Mouse (Mus musculus): ENCODE results near the gene Shtn1. TPM values are rescaled to one million over a fixed set of nuclear protein-coding genes. Genes with fewer than 3 reads are reported as not detected.

Gene Shtn1
- polyA plus RNA-seq, 1 experiment from 2014 or later: 3.0 TPM

DNA sequence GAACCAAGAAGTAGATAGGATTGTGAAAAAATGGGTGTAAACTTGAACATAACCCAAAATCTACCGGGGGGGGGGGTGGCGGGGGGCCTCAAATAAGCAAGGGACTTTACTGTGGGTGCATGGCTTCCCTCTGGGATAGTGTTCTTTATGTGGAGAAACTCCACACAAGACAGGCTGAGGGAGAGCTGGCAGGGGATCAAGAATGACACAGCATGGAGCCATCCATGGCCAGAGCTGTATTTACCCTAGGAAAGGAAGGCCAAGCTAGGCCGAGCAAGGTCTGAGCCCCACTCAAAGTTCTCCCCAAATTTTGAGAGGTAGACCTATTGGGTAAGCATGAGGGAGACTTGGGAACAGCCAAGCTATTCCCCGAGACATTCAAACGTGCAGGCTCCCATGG is 28.4 kb downstream of the Shtn1 start:
- no peaks in the 10 kb centered on the region for H3K36me3 ChIP-seq (replicated peaks)
- H3K4me3 ChIP-seq: no peak overlapping the region
- peaks cover 10% of the 10 kb centered on the region; the same call in 1 of the 2 replicates for H3K4me1 ChIP-seq
- H3K27me3 ChIP-seq (replicated peaks; ENCODE audit: low read depth, poor library complexity, severe bottlenecking): no peaks in the 10 kb centered on the region
- no peaks in the 10 kb centered on the region for H3K9me3 ChIP-seq
- H3K27ac ChIP-seq (replicated peaks): no peak overlapping the region
- no peak for DNase-seq (ENCODE audit: low spot score)
- 77% methylated on average over 5 of the region's 5 CpGs for WGBS

DNA sequence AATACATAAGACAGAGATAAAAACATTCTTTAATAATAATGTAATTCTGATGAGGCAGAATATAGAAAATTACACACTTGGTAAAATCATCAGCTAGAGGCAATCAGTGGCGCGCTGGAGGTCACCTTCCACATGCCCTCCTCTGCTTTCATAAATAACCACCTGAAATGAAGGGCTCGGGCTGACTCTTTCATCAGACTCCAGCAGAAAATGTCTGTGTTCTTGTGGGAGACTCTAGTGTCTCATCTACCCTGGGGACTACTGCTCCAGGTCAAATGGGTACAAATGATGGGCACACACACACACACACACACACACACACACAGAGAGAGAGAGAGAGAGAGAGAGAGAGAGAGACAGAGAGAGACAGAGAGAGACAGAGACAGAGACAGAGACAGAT is 34.8 kb downstream of the Shtn1 start:
- H3K36me3 ChIP-seq (replicated peaks): no peaks in the 10 kb centered on the region
- 80% methylated on average over 3 of the region's 3 CpGs for WGBS
- no peak for DNase-seq (ENCODE audit: low spot score)

DNA sequence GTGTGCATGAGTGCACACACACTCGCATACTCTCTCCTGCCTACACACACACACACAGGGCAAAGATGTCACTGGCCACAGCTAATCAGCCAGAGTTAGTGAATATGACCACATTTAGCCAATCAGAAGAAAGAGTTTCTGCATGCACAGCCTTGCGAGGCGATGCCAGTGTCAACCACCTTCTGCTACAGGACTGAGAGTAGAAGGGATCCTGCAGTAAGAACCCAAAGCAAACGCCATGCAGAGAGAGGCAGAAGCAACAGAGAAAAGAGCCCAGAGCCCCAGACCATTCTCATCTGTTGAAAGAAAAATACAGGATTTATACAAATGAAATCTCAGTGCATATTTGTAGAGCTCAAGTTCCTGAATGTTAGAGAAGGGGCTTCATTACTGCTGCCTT is 37.1 kb downstream of the Shtn1 start:
- H3K36me3 ChIP-seq (replicated peaks): no peaks in the 10 kb centered on the region
- H3K27me3 ChIP-seq (replicated peaks; ENCODE audit: low read depth, poor library complexity, severe bottlenecking): no peaks in the 10 kb centered on the region
- H3K4me3 ChIP-seq: no peak overlapping the region
- H3K27ac ChIP-seq (replicated peaks): no peak overlapping the region
- DNase-seq (ENCODE audit: low spot score): no peak
- 86% methylated on average over 4 of the region's 4 CpGs for WGBS
- H3K9me3 ChIP-seq: no peaks in the 10 kb centered on the region
- peaks cover 4% of the 10 kb centered on the region; the same call in 1 of the 2 replicates for H3K4me1 ChIP-seq

More for the DNA sequence above, 34.8 kb downstream of the Shtn1 start:
- peaks cover 7% of the 10 kb centered on the region; the same call in 1 of the 2 replicates for H3K4me1 ChIP-seq
- H3K9me3 ChIP-seq: no peaks in the 10 kb centered on the region
- no peak overlapping the region for H3K27ac ChIP-seq (replicated peaks)
- no peaks in the 10 kb centered on the region for H3K27me3 ChIP-seq (replicated peaks; ENCODE audit: low read depth, poor library complexity, severe bottlenecking)
- no peak overlapping the region for H3K4me3 ChIP-seq

DNA sequence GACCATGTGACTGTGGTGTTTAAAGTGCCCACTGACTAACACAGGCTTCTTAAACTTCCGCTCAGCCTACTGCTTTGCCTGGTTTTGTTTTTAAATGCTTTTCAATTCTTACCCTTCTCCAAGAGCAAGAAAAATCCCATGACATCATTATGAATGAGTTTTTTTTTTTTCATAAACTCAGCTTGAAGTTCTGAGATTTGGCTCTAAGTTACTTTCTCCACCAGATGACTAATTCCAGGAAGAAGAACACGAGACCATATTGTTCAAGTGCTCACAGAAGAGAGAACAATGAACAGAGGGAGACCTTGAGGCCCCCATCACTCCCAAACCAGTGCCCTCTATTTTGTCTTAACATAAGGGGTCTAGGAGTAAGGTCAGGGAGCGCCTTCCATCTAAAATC is 39.1 kb downstream of the Shtn1 start:
- Histone ChIP-seq H3K36me3 (replicated peaks) (no peaks in the 10 kb centered on the region), H3K27me3 (replicated peaks; ENCODE audit: low read depth, poor library complexity, severe bottlenecking) (no peaks in the 10 kb centered on the region), H3K4me3 (no peak overlapping the region), H3K9me3 (no peaks in the 10 kb centered on the region), H3K27ac (replicated peaks) (no peak overlapping the region), H3K4me1 (no peaks in the 10 kb centered on the region)
- DNase-seq (ENCODE audit: low spot score): no peak
- 71% methylated on average over 3 of the region's 3 CpGs for WGBS

DNA sequence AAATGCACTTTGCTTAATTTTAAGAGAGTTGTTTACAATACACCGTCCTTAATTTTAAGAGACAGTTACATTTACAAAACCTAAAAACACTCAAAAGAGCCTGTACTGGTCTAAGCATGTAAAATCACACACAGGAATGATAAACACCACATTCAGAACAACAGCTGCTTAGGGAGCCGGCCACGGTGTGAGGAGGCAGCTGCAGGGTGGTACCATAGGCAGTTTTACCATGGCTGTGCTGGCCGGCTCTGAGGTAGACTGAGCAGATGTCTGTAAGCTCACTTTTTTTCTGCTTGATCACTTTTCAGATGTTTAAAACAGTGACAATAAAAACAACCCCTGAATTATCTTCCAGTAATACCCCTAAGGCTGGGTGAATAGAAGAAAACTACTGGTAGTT is 42.7 kb downstream of the Shtn1 start:
- no peaks in the 10 kb centered on the region for H3K4me1 ChIP-seq
- H3K27ac ChIP-seq (replicated peaks): no peak overlapping the region
- no peak overlapping the region for H3K4me3 ChIP-seq
- WGBS: 71% methylated on average over 4 of the region's 4 CpGs
- H3K27me3 ChIP-seq (replicated peaks; ENCODE audit: low read depth, poor library complexity, severe bottlenecking): no peaks in the 10 kb centered on the region
- no peaks in the 10 kb centered on the region for H3K9me3 ChIP-seq
- no peaks in the 10 kb centered on the region for H3K36me3 ChIP-seq (replicated peaks)
- DNase-seq (ENCODE audit: low spot score): no peak

DNA sequence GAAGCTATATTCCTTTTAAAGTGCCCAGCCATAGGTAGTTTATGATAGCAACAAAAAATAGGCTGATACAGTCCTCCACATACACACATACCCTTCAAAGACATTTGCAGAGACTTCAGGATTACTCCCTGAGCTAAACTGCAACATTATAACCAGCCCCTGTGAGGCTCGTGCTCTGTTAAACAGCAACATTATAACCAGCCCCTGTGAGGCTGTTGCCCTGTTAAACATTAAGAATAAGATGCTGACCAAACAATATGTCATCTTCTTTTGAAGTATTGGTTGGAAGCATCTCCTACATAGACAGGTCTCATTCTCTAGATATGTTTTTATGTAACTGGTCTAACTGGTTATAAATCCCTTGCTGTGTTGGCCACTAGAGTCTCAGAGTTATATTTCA is 45.7 kb downstream of the Shtn1 start:
- no peaks in the 10 kb centered on the region for H3K9me3 ChIP-seq
- H3K4me3 ChIP-seq: no peak overlapping the region
- no peaks in the 10 kb centered on the region for H3K4me1 ChIP-seq
- DNase-seq (ENCODE audit: low spot score): no peak
- WGBS: 92% methylated on average over 1 of the region's 1 CpGs
- no peaks in the 10 kb centered on the region for H3K27me3 ChIP-seq (replicated peaks; ENCODE audit: low read depth, poor library complexity, severe bottlenecking)
- H3K36me3 ChIP-seq (replicated peaks): 0 out of 2 replicates have a peak, but pooled peaks cover 3% of the 10 kb centered on the region
- H3K27ac ChIP-seq (replicated peaks): no peak overlapping the region

DNA sequence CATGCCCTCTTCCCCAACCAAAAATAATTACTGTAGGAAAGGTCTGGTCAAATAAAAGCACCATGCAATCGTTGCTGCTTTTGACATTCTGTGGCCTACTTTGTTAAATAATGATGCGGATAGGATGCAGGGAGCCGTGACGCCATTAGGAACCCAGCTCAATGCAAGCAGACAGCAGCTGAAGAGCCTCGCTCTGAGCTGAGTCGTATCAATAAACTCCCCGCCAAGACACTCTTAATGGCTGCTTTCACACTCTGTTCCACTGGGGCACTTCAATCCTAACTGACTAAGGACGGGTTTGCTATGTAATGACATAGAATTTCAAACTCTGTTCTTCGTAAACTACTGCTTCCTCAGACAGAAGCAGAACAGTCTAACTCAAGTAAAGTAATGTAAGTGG is 46.9 kb downstream of the Shtn1 start:
- Histone ChIP-seq H3K4me3 (no peak overlapping the region), H3K27me3 (replicated peaks; ENCODE audit: low read depth, poor library complexity, severe bottlenecking) (no peaks in the 10 kb centered on the region), H3K27ac (replicated peaks) (no peak overlapping the region), H3K9me3 (no peaks in the 10 kb centered on the region), H3K36me3 (replicated peaks) (0 out of 2 replicates have a peak, but pooled peaks cover 3% of the 10 kb centered on the region), H3K4me1 (no peaks in the 10 kb centered on the region)
- 82% methylated on average over 9 of the region's 9 CpGs for WGBS
- no peak for DNase-seq (ENCODE audit: low spot score)

DNA sequence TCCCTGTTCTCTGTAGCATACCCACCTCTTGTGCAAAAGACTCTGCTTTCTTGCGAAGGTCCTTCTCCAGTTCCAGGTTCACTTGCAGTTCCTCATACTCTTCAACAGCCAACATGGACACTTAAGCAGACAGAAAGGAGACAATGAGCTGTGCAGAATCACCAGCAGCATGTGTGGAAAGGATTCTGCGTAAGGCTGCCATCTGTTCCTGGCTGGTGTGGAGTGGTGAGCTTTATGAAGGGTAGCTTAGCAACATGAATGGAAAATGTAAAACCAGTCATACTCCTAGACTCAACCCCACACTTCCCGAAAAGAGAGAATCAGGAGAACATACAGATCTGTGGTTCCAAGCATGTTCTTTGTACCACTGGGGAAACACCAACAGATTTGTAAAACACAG is 47.8 kb downstream of the Shtn1 start:
- 92% methylated on average over 3 of the region's 3 CpGs for WGBS
- Histone ChIP-seq H3K4me1 (no peaks in the 10 kb centered on the region), H3K4me3 (no peak overlapping the region), H3K27ac (replicated peaks) (no peak overlapping the region), H3K27me3 (replicated peaks; ENCODE audit: low read depth, poor library complexity, severe bottlenecking) (no peaks in the 10 kb centered on the region), H3K9me3 (no peaks in the 10 kb centered on the region), H3K36me3 (replicated peaks) (0 out of 2 replicates have a peak, but pooled peaks cover 3% of the 10 kb centered on the region)
- no peak for DNase-seq (ENCODE audit: low spot score)

DNA sequence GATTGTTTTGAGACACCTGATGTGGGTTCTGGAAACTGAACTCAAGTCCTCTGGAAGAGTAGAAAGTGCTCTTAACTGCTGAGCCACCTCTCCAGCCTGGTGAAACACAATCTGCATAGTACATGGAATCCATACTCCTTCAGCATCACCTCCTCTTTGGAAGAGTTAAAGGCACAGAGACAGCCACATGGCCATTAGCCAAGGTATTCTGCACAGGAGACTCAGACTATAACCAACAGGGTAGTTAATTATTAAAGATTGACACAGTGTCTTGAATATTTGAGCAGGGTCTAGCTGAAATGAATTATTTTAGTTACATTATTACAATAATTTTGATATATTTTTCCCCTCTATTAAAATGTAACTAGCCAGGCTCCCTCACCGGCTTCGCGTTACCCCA is 52.0 kb downstream of the Shtn1 start:
- Histone ChIP-seq H3K4me1 (no peaks in the 10 kb centered on the region), H3K9me3 (peaks cover 12% of the 10 kb centered on the region; the same call in 1 of the 2 replicates), H3K36me3 (replicated peaks) (peaks cover 6% of the 10 kb centered on the region; the same call in 1 of the 2 replicates), H3K4me3 (no peak overlapping the region), H3K27me3 (replicated peaks; ENCODE audit: low read depth, poor library complexity, severe bottlenecking) (no peaks in the 10 kb centered on the region), H3K27ac (replicated peaks) (no peak overlapping the region)
- WGBS: 94% methylated on average over 3 of the region's 3 CpGs
- DNase-seq (ENCODE audit: low spot score): no peak

DNA sequence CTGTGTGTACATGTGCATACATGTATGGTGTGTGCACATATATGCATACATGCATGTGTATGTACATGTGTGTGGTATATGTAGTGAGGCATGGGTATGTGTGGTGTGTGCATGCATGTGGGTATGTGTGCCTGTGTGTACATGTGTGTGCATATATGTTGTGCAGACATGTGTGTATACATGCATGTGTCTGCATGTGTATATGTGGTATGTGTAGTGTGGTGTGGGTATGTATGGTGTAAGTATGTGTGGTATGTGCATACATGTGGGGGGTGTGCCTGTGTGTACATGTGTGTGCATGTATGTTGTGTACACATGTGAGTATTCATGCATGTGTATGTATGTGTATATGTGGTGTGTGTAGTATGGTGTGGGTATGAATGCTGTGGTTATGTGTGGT is 54.3 kb downstream of the Shtn1 start:
- Histone ChIP-seq H3K4me1 (no peaks in the 10 kb centered on the region), H3K27ac (replicated peaks) (no peak overlapping the region), H3K36me3 (replicated peaks) (peaks cover 3% of the 10 kb centered on the region; the same call in 1 of the 2 replicates), H3K27me3 (replicated peaks; ENCODE audit: low read depth, poor library complexity, severe bottlenecking) (no peaks in the 10 kb centered on the region), H3K4me3 (no peak overlapping the region), H3K9me3 (peaks cover 12% of the 10 kb centered on the region; the same call in 1 of the 2 replicates)
- no peak for DNase-seq (ENCODE audit: low spot score)

DNA sequence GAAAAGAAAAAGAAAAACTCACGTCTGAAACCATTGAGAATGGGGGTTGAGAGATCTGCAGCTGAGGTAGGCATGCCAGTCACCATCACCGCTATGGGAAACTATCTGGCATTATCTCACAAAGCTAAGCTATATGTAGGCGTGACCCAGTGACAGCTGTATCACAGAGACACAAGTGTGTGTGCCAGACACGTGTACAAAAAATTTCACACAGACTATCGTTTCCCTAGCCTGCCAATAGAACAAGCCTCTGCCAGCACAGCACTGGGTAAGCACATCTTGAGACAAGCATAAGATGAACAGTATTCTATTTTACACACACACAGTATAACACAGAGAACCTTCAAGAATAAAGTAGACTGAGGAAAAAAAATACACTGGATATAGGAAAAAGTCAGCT is 65.1 kb downstream of the Shtn1 start:
- Histone ChIP-seq H3K27ac (replicated peaks) (no peak overlapping the region), H3K9me3 (no peaks in the 10 kb centered on the region), H3K4me3 (no peak overlapping the region), H3K36me3 (replicated peaks) (no peaks in the 10 kb centered on the region), H3K4me1 (no peaks in the 10 kb centered on the region), H3K27me3 (replicated peaks; ENCODE audit: low read depth, poor library complexity, severe bottlenecking) (peaks cover 9% of the 10 kb centered on the region; the same call in 1 of the 2 replicates)
- no peak for DNase-seq (ENCODE audit: low spot score)
- 80% methylated on average over 5 of the region's 5 CpGs for WGBS

DNA sequence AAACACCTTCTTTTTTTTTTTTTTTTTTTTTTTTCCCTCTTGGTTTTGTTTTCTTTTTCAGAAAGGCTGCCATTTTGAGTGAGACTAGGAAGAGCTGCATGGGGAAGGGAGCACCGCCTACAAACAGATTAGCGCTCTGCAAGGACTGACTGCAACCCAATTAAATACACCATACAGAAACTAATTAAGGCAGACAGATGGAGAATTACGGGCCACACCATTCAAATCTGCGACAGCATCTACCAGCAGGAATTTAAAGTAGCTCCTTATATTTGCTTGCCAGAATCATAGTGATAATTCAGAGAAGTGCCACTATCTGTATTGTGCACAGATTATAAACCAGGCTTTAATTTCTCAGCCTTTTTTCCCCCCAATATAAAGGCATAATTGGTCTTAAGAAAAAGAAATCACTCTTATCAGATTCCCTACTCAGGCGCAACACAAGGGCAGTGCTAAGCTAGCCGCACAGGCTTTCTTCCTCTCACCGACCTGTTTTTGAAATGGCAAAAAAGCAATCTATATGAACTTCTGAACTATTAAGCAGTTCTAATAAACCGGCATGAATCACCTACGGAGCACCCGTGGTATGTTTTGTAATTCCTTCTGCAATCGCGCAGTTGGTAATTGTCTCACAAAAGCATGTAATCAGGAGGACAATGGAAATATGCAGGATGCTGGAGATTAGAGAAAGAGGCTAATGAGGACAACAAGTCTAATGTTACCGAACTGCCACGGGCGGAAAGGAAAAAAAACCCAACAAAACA is 69.1 kb downstream of the Shtn1 start:
- Histone ChIP-seq H3K27ac (replicated peaks) (no peak overlapping the region), H3K4me1 (no peaks in the 10 kb centered on the region), H3K27me3 (replicated peaks; ENCODE audit: low read depth, poor library complexity, severe bottlenecking) (peaks cover 13% of the 10 kb centered on the region; the same call in 1 of the 2 replicates), H3K36me3 (replicated peaks) (0 out of 2 replicates have a peak, but pooled peaks cover 5% of the 10 kb centered on the region), H3K9me3 (no peaks in the 10 kb centered on the region), H3K4me3 (no peak overlapping the region)
- 60% methylated on average over 15 of the region's 15 CpGs for WGBS
- DNase-seq (ENCODE audit: low spot score): no peak

DNA sequence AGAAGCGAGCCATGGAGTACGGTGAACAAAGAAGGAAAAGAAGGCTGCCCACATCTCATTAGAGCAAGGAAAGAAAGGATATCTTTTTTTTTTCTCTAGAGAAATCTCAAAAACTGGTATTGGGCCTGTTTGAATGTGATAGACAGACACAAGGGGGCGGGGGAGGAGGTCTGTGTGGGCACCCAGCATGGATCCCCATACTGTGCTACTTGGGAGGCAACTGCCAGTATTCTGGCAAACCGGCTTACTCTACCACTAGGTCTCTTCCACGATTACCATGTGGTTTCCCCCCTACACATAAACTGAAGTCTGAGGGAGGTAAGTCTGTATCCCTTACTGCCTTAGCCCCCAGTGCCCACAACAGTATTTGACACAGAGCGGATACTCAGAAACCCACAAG is 73.1 kb downstream of the Shtn1 start:
- no peaks in the 10 kb centered on the region for H3K9me3 ChIP-seq
- no peak overlapping the region for H3K4me3 ChIP-seq
- 0 out of 2 replicates have a peak, but pooled peaks cover 4% of the 10 kb centered on the region for H3K27me3 ChIP-seq (replicated peaks; ENCODE audit: low read depth, poor library complexity, severe bottlenecking)
- peaks cover 4% of the 10 kb centered on the region; the same call in 1 of the 2 replicates for H3K4me1 ChIP-seq
- DNase-seq (ENCODE audit: low spot score): no peak
- no peak overlapping the region for H3K27ac ChIP-seq (replicated peaks)
- H3K36me3 ChIP-seq (replicated peaks): 0 out of 2 replicates have a peak, but pooled peaks cover 5% of the 10 kb centered on the region
- WGBS: 83% methylated on average over 6 of the region's 6 CpGs

Measured in embryonic facial prominence, embryonic 10.5 days (tissue).